Mouse (Mus musculus) hindbrain, embryonic 10.5 days (tissue): ENCODE data around the gene Flrt1. TPM values are rescaled to one million over a fixed set of nuclear protein-coding genes. Genes with fewer than 3 reads are reported as not detected.

ENCODE experiments used
- DNase-seq: peaks from one replicate; pipeline ENCODE4 v3.0.0-alpha.2; 2017; ENCODE audit warnings: low spot score
- H3K27ac ChIP-seq: fragments of 300-500 bp; sonication (generic); 2 replicates; pipeline ENCODE4 v1.5.1; 2016; ENCODE audit warnings: mild to moderate bottlenecking, moderate library complexity
- H3K27me3 ChIP-seq: fragments of 300-500 bp; sonication (generic); 2 replicates; pipeline ENCODE4 v1.6.1; 2016; ENCODE audit warnings: mild to moderate bottlenecking; ENCODE audit not compliant: poor library complexity, insufficient read depth, severe bottlenecking
- H3K36me3 ChIP-seq: fragments of 300-500 bp; sonication (generic); 2 replicates; pipeline ENCODE4 v1.6.1; 2016; ENCODE audit warnings: mild to moderate bottlenecking, moderate library complexity
- H3K4me1 ChIP-seq: fragments of 300-500 bp; sonication (generic); replicated peaks from 2 replicates; pipeline ENCODE4 v1.6.1; 2016; ENCODE audit warnings: mild to moderate bottlenecking
- H3K4me3 ChIP-seq: fragments of 300-500 bp; sonication (generic); 2 replicates; pipeline ENCODE4 v1.5.1; 2016; ENCODE audit warnings: mild to moderate bottlenecking, moderate library complexity
- H3K9me3 ChIP-seq: fragments of 300-500 bp; sonication (generic); 2 replicates; pipeline ENCODE4 v1.6.1; 2016; ENCODE audit warnings: mild to moderate bottlenecking, moderate library complexity
- WGBS: fragments of 180-500 bp; shearing (Covaris S2); methylation state at CpG from one replicate; pipeline ENCODE4 v1.1.7; 2016; 5-methylcytosine and 5-hydroxymethylcytosine counted together
- polyA plus RNA-seq: library from polyadenylated mRNA; unstranded; fragments of >200 nt; fragmentation: Nextera tagmentation; extraction: Ambion mirVana; gene quantifications from 2 replicates; pipeline ENCODE4 v1.2.1, GENCODE M21; 2016

The Flrt1 gene
- polyA plus RNA-seq, 1 experiment from 2014 or later: 3.1 TPM

- Histone ChIP-seq H3K9me3 (no peaks in the 10 kb centered on the region), H3K27me3 (peaks cover 82% of the 10 kb centered on the region), H3K27ac (peak overlapping the region; percentile 87), H3K4me1 (peaks cover 96% of the 10 kb centered on the region), H3K4me3 (peak overlapping the region; percentile 39), H3K36me3 (no peaks in the 10 kb centered on the region)
- WGBS: 4% methylated on average over 35 of the region's 35 CpGs
- DNase-seq: peak; percentile 66
These were observed 35.5 kb downstream of the Flrt1 start for GRCm38 (mm10) chr19:7069781-7070763.

GRCm38 (mm10) chr19:7068661-7069531 lies 36.6 kb downstream of the Flrt1 start:
- H3K4me1 ChIP-seq: peaks cover 96% of the 10 kb centered on the region
- no peaks in the 10 kb centered on the region for H3K36me3 ChIP-seq
- H3K4me3 ChIP-seq: 0 out of 2 replicates have a peak overlapping the region, but pooled peaks have one; percentile 39
- peak overlapping the region; percentile 87 for H3K27ac ChIP-seq
- WGBS: 44% methylated on average over 11 of the region's 11 CpGs
- H3K9me3 ChIP-seq: no peaks in the 10 kb centered on the region
- peaks cover 75% of the 10 kb centered on the region for H3K27me3 ChIP-seq
- DNase-seq: no peak

- H3K4me1 ChIP-seq: peaks cover 88% of the 10 kb centered on the region
- WGBS: 6% methylated on average over 14 of the region's 14 CpGs
- no peaks in the 10 kb centered on the region for H3K36me3 ChIP-seq
- H3K9me3 ChIP-seq: no peaks in the 10 kb centered on the region
- H3K27me3 ChIP-seq: peaks cover 68% of the 10 kb centered on the region
- DNase-seq: peak; percentile 84
- peak overlapping the region; percentile 87; the same call in 1 of the 2 replicates for H3K27ac ChIP-seq
- peak overlapping the region; percentile 14; the same call in 1 of the 2 replicates for H3K4me3 ChIP-seq
These were observed 37.4 kb downstream of the Flrt1 start for GRCm38 (mm10) chr19:7068136-7068535.

GRCm38 (mm10) chr19:7067344-7068050 lies 38.0 kb downstream of the Flrt1 start:
- H3K4me1 ChIP-seq: peaks cover 82% of the 10 kb centered on the region
- no peaks in the 10 kb centered on the region for H3K36me3 ChIP-seq
- peak overlapping the region; percentile 87 for H3K27ac ChIP-seq
- H3K9me3 ChIP-seq: no peaks in the 10 kb centered on the region
- no peak overlapping the region for H3K4me3 ChIP-seq
- DNase-seq: no peak
- 55% methylated on average over 20 of the region's 20 CpGs for WGBS
- H3K27me3 ChIP-seq: peaks cover 61% of the 10 kb centered on the region

GRCm38 (mm10) chr19:7066828-7067342 lies 38.6 kb downstream of the Flrt1 start:
- DNase-seq: no peak
- H3K4me1 ChIP-seq: peaks cover 76% of the 10 kb centered on the region
- H3K9me3 ChIP-seq: no peaks in the 10 kb centered on the region
- H3K36me3 ChIP-seq: no peaks in the 10 kb centered on the region
- peaks cover 55% of the 10 kb centered on the region for H3K27me3 ChIP-seq
- peak overlapping the region; percentile 14; the same call in 1 of the 2 replicates for H3K4me3 ChIP-seq
- H3K27ac ChIP-seq: peak overlapping the region; percentile 87
- 45% methylated on average over 7 of the region's 8 CpGs for WGBS

- H3K27me3 ChIP-seq: peaks cover 55% of the 10 kb centered on the region
- peak overlapping the region; percentile 14 for H3K4me3 ChIP-seq
- H3K27ac ChIP-seq: peak overlapping the region; percentile 87
- 39% methylated on average over 15 of the region's 15 CpGs for WGBS
- peak; percentile 72 for DNase-seq
- H3K4me1 ChIP-seq: peaks cover 69% of the 10 kb centered on the region
- H3K36me3 ChIP-seq: no peaks in the 10 kb centered on the region
- H3K9me3 ChIP-seq: no peaks in the 10 kb centered on the region
These were observed 39.3 kb downstream of the Flrt1 start for GRCm38 (mm10) chr19:7066034-7066827.

GRCm38 (mm10) chr19:7064571-7064970 lies 41.0 kb downstream of the Flrt1 start:
- H3K4me1 ChIP-seq: peaks cover 58% of the 10 kb centered on the region
- no peaks in the 10 kb centered on the region for H3K9me3 ChIP-seq
- H3K27ac ChIP-seq: no peak overlapping the region
- H3K4me3 ChIP-seq: no peak overlapping the region
- no peaks in the 10 kb centered on the region for H3K36me3 ChIP-seq
- DNase-seq: peak; percentile 88
- 4% methylated on average over 3 of the region's 3 CpGs for WGBS
- H3K27me3 ChIP-seq: peaks cover 58% of the 10 kb centered on the region

GRCm38 (mm10) chr19:7062916-7063315 lies 42.6 kb downstream of the Flrt1 start:
- H3K27ac ChIP-seq: no peak overlapping the region
- no peak overlapping the region for H3K4me3 ChIP-seq
- peaks cover 51% of the 10 kb centered on the region for H3K4me1 ChIP-seq
- no peak for DNase-seq
- 91% methylated on average over 8 of the region's 8 CpGs for WGBS
- peaks cover 62% of the 10 kb centered on the region for H3K27me3 ChIP-seq
- no peaks in the 10 kb centered on the region for H3K36me3 ChIP-seq
- no peaks in the 10 kb centered on the region for H3K9me3 ChIP-seq

GRCm38 (mm10) chr19:7062110-7062509 lies 43.4 kb downstream of the Flrt1 start:
- 81% methylated on average over 5 of the region's 5 CpGs for WGBS
- Histone ChIP-seq H3K4me1 (peaks cover 51% of the 10 kb centered on the region), H3K36me3 (no peaks in the 10 kb centered on the region), H3K4me3 (no peak overlapping the region), H3K9me3 (no peaks in the 10 kb centered on the region), H3K27me3 (peaks cover 58% of the 10 kb centered on the region), H3K27ac (no peak overlapping the region)
- DNase-seq: no peak

- WGBS: 56% methylated on average over 6 of the region's 6 CpGs
- Histone ChIP-seq H3K9me3 (no peaks in the 10 kb centered on the region), H3K36me3 (no peaks in the 10 kb centered on the region), H3K4me1 (peaks cover 34% of the 10 kb centered on the region), H3K4me3 (peak overlapping the region; percentile 79), H3K27ac (peak overlapping the region; percentile 79), H3K27me3 (peaks cover 57% of the 10 kb centered on the region)
- no peak for DNase-seq
These were observed 47.0 kb downstream of the Flrt1 start for GRCm38 (mm10) chr19:7058541-7058940.

GRCm38 (mm10) chr19:7057722-7058207 lies 47.8 kb downstream of the Flrt1 start:
- peak; percentile 92 for DNase-seq
- peaks cover 57% of the 10 kb centered on the region for H3K27me3 ChIP-seq
- no peaks in the 10 kb centered on the region for H3K36me3 ChIP-seq
- WGBS: 0% methylated on average over 15 of the region's 15 CpGs
- no peaks in the 10 kb centered on the region for H3K9me3 ChIP-seq
- H3K27ac ChIP-seq: peak overlapping the region; percentile 79
- peak overlapping the region; percentile 79 for H3K4me3 ChIP-seq
- peaks cover 34% of the 10 kb centered on the region for H3K4me1 ChIP-seq
